Mouse (Mus musculus) activated CD4-positive, CD25-positive, alpha-beta regulatory T cell, adult 9 weeks (primary cell): ENCODE results near the gene Arrb2. TPM values are rescaled to one million over a fixed set of nuclear protein-coding genes. Genes with fewer than 3 reads are reported as not detected.

Source experiments
- polyA plus RNA-seq: library from polyadenylated mRNA; unstranded; fragments of 100-300 nt; shearing (Covaris generic); gene quantifications from one replicate; pipeline ENCODE4 v1.2.1, GENCODE M21; 2017

The Arrb2 gene
- polyA plus RNA-seq = 217 TPM

GRCm38 (mm10) chr11:70432048-70432894 is at the start of gene Arrb2:
TSS of gene Arrb2 (plus strand) at chr11:70432635.

DNA sequence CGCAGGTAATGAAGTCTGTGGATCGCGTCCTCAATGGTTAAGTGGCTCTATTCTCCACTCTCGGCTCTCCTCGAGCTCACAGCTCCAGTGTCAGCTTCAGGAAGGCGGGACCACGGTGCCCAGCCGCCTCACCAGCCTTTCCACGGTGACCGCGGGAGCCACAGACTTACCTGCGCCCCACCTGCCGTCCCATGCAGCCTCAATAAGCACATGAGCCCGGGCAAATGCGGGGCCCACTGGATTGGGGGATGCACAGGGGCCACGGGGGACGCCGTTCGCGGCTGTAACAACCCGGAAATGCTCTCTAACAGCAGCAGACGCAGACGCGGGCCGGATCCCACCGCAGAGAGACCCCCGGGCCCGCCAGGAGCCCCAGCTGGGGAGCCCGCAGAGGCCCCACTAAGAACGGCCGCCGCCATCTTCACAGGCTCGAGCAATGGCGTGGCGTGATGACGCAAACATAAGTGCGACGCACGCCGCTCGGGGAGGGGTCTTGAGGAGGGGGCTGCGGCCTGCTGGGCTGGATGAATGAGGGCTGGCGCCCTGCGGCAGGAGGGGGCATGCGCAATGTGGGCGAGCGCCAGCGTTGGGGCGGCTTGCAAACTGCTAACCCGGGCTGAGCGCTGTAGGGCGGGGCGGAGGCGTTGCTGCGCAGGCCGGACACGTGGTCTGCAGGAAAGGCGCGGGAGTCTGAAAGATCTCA is 22.7 kb upstream of the Arrb2 start, which contains the start of gene Pelp1:
TSS of gene Pelp1 (minus strand) at position 438 of the 703 bp plus-strand sequence.

GRCm38 (mm10) chr11:70451797-70452498 is 19.5 kb downstream of the Arrb2 start, which contains the start of gene Med11:
TSS of gene Med11 (plus strand) at chr11:70451919.

DNA sequence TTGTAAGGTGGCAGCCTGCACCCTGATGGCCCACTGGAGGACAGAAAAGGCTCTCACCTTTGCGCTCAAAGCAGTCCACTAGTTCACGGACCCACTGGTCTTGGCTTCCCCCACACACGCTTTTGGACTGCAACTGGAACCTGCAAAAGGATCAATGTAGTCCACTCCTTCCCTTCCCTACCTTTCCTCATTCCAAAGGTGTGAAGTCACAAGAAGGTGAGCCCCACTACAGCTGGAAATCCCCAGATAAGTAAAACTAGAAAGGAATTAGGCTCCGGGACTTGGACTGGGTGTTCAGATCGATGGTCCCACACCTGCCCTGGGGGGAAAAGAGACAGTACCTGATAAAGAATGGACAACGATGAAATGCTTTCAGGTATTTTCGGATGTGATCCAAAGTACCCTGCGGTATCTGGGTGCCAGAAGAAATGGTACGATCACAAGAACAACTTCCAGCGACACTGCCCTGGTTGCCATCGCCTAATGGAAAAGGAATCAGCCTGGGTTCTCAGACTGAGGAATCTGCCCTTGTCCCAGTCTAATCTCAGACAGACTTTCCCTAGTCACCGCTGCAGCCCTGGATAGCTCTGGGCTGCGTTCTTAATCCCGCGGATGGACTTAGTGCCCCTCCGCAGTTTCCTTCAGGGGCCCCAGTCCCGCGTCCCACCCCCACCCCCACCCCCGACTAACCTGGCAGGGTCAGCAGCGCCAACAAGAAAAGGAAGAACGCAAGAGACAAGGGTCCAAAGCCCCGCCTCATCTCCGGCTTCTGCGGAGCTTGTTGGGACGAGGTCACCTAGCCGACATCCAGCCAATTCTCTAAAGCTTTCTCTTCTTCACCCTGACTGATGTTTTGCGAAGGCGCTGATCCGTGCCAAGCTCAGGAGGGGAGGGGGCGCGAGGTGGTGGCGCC is 26.5 kb downstream of the Arrb2 start, which contains the start of gene Zmynd15:
TSS of gene Zmynd15 (plus strand) at position 746 of the 913 bp plus-strand sequence.

GRCm38 (mm10) chr11:70459601-70460101 is 27.2 kb downstream of the Arrb2 start, which contains the start of gene Cxcl16:
TSS of gene Cxcl16 (minus strand) at chr11:70459984.

Other genes with a start within 250 kb of the Arrb2 start
- 0.24 TPM for gene Slc16a11, start 219.9 kb upstream of the Arrb2 start, polyA plus RNA-seq
- gene Slc16a13, start 211.6 kb upstream of the Arrb2 start, polyA plus RNA-seq = 4.5 TPM
- gene Bcl6b, start 202.8 kb upstream of the Arrb2 start, polyA plus RNA-seq = 0.29 TPM
- gene 0610010K14Rik, start 194.7 kb upstream of the Arrb2 start, polyA plus RNA-seq = 187 TPM
- gene Gm21988, start 192.8 kb upstream of the Arrb2 start, polyA plus RNA-seq = 3.3 TPM
- 281 TPM for gene Rnasek, start 192.8 kb upstream of the Arrb2 start, polyA plus RNA-seq
- gene Alox12, start 177.3 kb upstream of the Arrb2 start, polyA plus RNA-seq = 0.27 TPM
- not detected for gene Alox12e, start 110.0 kb upstream of the Arrb2 start, polyA plus RNA-seq
- gene Alox15, start 80.6 kb upstream of the Arrb2 start, polyA plus RNA-seq = not detected
- gene Pelp1, start 22.6 kb upstream of the Arrb2 start, polyA plus RNA-seq = 12.8 TPM
- 81.1 TPM for gene Med11, start 19.3 kb downstream of the Arrb2 start, polyA plus RNA-seq
- not detected for gene Zmynd15, start 26.8 kb downstream of the Arrb2 start, polyA plus RNA-seq
- gene Cxcl16, start 27.3 kb downstream of the Arrb2 start, polyA plus RNA-seq = 0.57 TPM
- gene Tm4sf5, start 72.6 kb downstream of the Arrb2 start, polyA plus RNA-seq = 4.0 TPM
- gene Vmo1, start 82.0 kb downstream of the Arrb2 start, polyA plus RNA-seq = not detected
- gene Gltpd2, start 86.6 kb downstream of the Arrb2 start, polyA plus RNA-seq = not detected
- 374 TPM for gene Psmb6, start 92.7 kb downstream of the Arrb2 start, polyA plus RNA-seq
- gene Gm40193, start 100.3 kb downstream of the Arrb2 start, polyA plus RNA-seq = not detected
- gene Pld2, start 107.4 kb downstream of the Arrb2 start, polyA plus RNA-seq = 2.5 TPM
- 8.1 TPM for gene Mink1, start 130.2 kb downstream of the Arrb2 start, polyA plus RNA-seq
- gene 4930544D05Rik, start 183.2 kb downstream of the Arrb2 start, polyA plus RNA-seq = not detected
- gene Chrne, start 186.6 kb downstream of the Arrb2 start, polyA plus RNA-seq = 1.1 TPM
- 0.10 TPM for gene Gp1ba, start 206.5 kb downstream of the Arrb2 start, polyA plus RNA-seq
- gene Rnf167, start 214.6 kb downstream of the Arrb2 start, polyA plus RNA-seq = 396 TPM
- gene Slc25a11, start 214.8 kb downstream of the Arrb2 start, polyA plus RNA-seq = 170 TPM
- gene Pfn1, start 222.0 kb downstream of the Arrb2 start, polyA plus RNA-seq = 4,385 TPM
- gene Eno3, start 224.6 kb downstream of the Arrb2 start, polyA plus RNA-seq = 35.5 TPM
- gene Spag7, start 236.8 kb downstream of the Arrb2 start, polyA plus RNA-seq = 98.7 TPM